Mouse (Mus musculus): ENCODE data around the gene Dok1. TPM values are rescaled to one million over a fixed set of nuclear protein-coding genes. Genes with fewer than 3 reads are reported as not detected.
A peak's percentile ranks its signal among the peaks of the same experiment; 100 is the strongest.

Dok1 gene
- total RNA-seq, 1 experiment from 2014 or later = 44.9 TPM

GRCm38 (mm10) chr6:82997511-82998102 is 35.7 kb downstream of the Dok1 start:
- ATAC-seq (replicated peaks; ENCODE audit: insufficient number of reproducible peaks, low FRiP score, low TSS enrichment, poor library complexity, severe bottlenecking) = peak; percentile 28

GRCm38 (mm10) chr6:82996740-82997315 is 36.4 kb downstream of the Dok1 start:
- ATAC-seq (replicated peaks; ENCODE audit: insufficient number of reproducible peaks, low FRiP score, low TSS enrichment, poor library complexity, severe bottlenecking) = peak; percentile 95

GRCm38 (mm10) chr6:82994372-82994771 is 38.9 kb downstream of the Dok1 start:
- ATAC-seq (replicated peaks; ENCODE audit: insufficient number of reproducible peaks, low FRiP score, low TSS enrichment, poor library complexity, severe bottlenecking) = no peak

DNA sequence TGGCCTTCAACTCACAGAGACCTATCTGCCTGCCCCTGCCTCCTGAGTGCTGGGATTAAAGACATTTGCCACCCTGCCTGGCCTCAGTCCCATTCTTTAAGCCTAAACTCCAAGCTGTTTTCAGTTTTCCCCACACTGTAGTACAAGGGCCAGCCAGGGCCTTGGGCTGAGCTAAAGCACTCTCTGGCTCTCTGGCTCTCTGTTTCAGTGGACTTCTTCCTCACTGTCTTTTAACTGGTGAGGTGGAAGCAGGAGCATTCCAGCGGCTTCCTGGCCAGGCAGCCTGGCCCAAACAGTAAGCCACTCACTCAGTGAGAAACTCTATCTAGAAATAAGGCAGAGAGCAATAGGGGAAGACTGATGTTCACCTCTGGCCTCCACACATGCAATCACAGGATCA is 39.6 kb downstream of the Dok1 start:
- no peak for ATAC-seq (replicated peaks; ENCODE audit: insufficient number of reproducible peaks, low FRiP score, low TSS enrichment, poor library complexity, severe bottlenecking)

- ATAC-seq (replicated peaks; ENCODE audit: insufficient number of reproducible peaks, low FRiP score, low TSS enrichment, poor library complexity, severe bottlenecking) = no peak
Observed at GRCm38 (mm10) chr6:82987411-82987971, 45.8 kb downstream of the Dok1 start.

Other genes with a start within 250 kb of the Dok1 start
- gene Sema4f, start 93.7 kb downstream of the Dok1 start, total RNA-seq (2017) = not detected in 3 replicates
- 1.8 TPM in 1 of 3 replicates, not detected in the others for gene M1ap, start 86.6 kb downstream of the Dok1 start, total RNA-seq (2017)
- 2.3 to 10.2 TPM (median 4.2 TPM) in 3 replicates for gene Loxl3, start 702 bp upstream of the Dok1 start, total RNA-seq (2017)
- 187 to 238 TPM (median 209 TPM) in 3 replicates for gene Aup1, start 21.1 kb upstream of the Dok1 start, total RNA-seq (2017)
- 81.4 to 125 TPM (median 105 TPM) in 3 replicates for gene Htra2, start 21.8 kb upstream of the Dok1 start, total RNA-seq (2017)
- 0.21 to 3.8 TPM (median 2.6 TPM) in 3 replicates for gene Dqx1, start 24.4 kb upstream of the Dok1 start, total RNA-seq (2017)
- not detected in 3 replicates for gene Tlx2, start 36.8 kb upstream of the Dok1 start, total RNA-seq (2017)
- gene Pcgf1, start 44.4 kb upstream of the Dok1 start, total RNA-seq (2017) = 2.0 to 13.5 TPM (median 6.9 TPM) in 3 replicates
- gene Lbx2, start 52.9 kb upstream of the Dok1 start, total RNA-seq (2017) = not detected in 3 replicates
- 0.48 to 12.5 TPM (median 1.5 TPM) in 3 replicates for gene Ccdc142, start 68.1 kb upstream of the Dok1 start, total RNA-seq (2017)
- 2.5 to 5.5 TPM (median 2.6 TPM) in 3 replicates for gene Gm42688, start 68.1 kb upstream of the Dok1 start, total RNA-seq (2017)
- 4.4 to 38.2 TPM (median 19.3 TPM) in 3 replicates for gene Mrpl53, start 75.6 kb upstream of the Dok1 start, total RNA-seq (2017)
- gene Mogs, start 82.0 kb upstream of the Dok1 start, total RNA-seq (2017) = 24.8 to 42.1 TPM (median 28.8 TPM) in 3 replicates
- 45.0 to 60.1 TPM (median 53.4 TPM) in 3 replicates for gene Wbp1, start 88.1 kb upstream of the Dok1 start, total RNA-seq (2017)
- gene Ino80b, start 92.0 kb upstream of the Dok1 start, total RNA-seq (2017) = 25.0 to 53.9 TPM (median 41.3 TPM) in 3 replicates
- gene Rtkn, start 102.0 kb upstream of the Dok1 start, total RNA-seq (2017) = 0.96 to 2.7 TPM (median 1.0 TPM) in 3 replicates
- gene Wdr54, start 122.9 kb upstream of the Dok1 start, total RNA-seq (2017) = 0.11 to 0.29 TPM in 2 of 3 replicates, not detected in the other
- 0.48 TPM in 1 of 3 replicates, not detected in the others for gene 1700003E16Rik, start 122.9 kb upstream of the Dok1 start, total RNA-seq (2017)
- 39.1 to 65.9 TPM (median 51.0 TPM) in 3 replicates for gene Dctn1, start 132.4 kb upstream of the Dok1 start, total RNA-seq (2017)
- not detected in 3 replicates for gene Slc4a5, start 186.4 kb upstream of the Dok1 start, total RNA-seq (2017)

Data from monocyte, adult 5-6 weeks (primary cell).